9 mouse cellular contexts compared by ENCODE assay signal in genomic region chr1:24249105-24249664, GRCm38 (mm10).
DNase-seq lines count a peak whose midpoint lies in the region; ATAC-seq and TF ChIP-seq lines count a peak whose summit lies in the region.
"Had no signal": no experiment of that assay in that cellular context is flagged by ENCODE, and none has a peak within 500 bp of the region (broad histone marks: within the 10 kb centered on the region; RNA-seq: fewer than 3 reads in every experiment).

No protein-coding gene starts in this region.

- no peak overlapping the region for H3K9ac ChIP-seq in hindbrain, embryonic 11.5 days (ENCODE audit: low read depth, low read length)
- H3K9ac ChIP-seq in ES-Bruce4 (ENCODE audit: low read depth, poor library complexity, severe bottlenecking) = no peak overlapping the region
- H3K9ac ChIP-seq in hindbrain, embryonic 13.5 days = 0 out of 2 replicates have a peak overlapping the region, but pooled peaks have one; percentile 19
- H3K9ac ChIP-seq: lung, embryonic 15.5 days had no signal

- H3K27me3 ChIP-seq in hindbrain, embryonic 11.5 days (ENCODE audit: control insufficient read depth, insufficient read depth, low read length) = no peaks in the 10 kb centered on the region
- H3K27me3 ChIP-seq in hindbrain, embryonic 10.5 days (ENCODE audit: insufficient read depth, poor library complexity, severe bottlenecking) = no peaks in the 10 kb centered on the region
- no peaks in the 10 kb centered on the region for H3K27me3 ChIP-seq in ES-Bruce4 (ENCODE audit: control insufficient read depth, insufficient read depth, low read length, poor library complexity, severe bottlenecking)
- no peaks in the 10 kb centered on the region for H3K27me3 ChIP-seq in cerebellum, adult 2 months (ENCODE audit: control insufficient read depth, insufficient read depth, low read length)
- no peaks in the 10 kb centered on the region for H3K27me3 ChIP-seq in hindbrain, embryonic 13.5 days
- H3K27me3 ChIP-seq: lung, embryonic 15.5 days had no signal

- TF ChIP-seq EP300 in ES-Bruce4 (IDR thresholded peaks at IDR 0.05; ENCODE audit: insufficient read depth, low read depth, low read length) = no peak

- intact Hi-C loops in left cerebral cortex, postnatal 4 days (cut with DNase I) = loop anchor here (5.0 to 10.0 kb wide), 2 partner anchors 334 to 487 kb away; partner anchors contain the start of gene B3gat2

- WGBS in hindbrain, embryonic 11.5 days = 56% methylated on average over 3 of the region's 3 CpGs
- WGBS in hindbrain, embryonic 10.5 days = 63% methylated on average over 3 of the region's 3 CpGs
- 45% methylated on average over 3 of the region's 3 CpGs for WGBS in cerebellum, adult 2 months
- 46% methylated on average over 3 of the region's 3 CpGs for WGBS in hindbrain, embryonic 13.5 days

- TF ChIP-seq CTCF in ES-Bruce4 (IDR thresholded peaks at IDR 0.05; ENCODE audit: low read depth, low read length) = peak; percentile 20
- peak; percentile 63; the same call in 1 of the 2 replicates for TF ChIP-seq CTCF in cerebellum, adult 2 months (IDR thresholded peaks at IDR 0.05; ENCODE audit: borderline replicate concordance, insufficient read depth, low read depth, low read length)

- H3K4me3 ChIP-seq in hindbrain, embryonic 11.5 days (ENCODE audit: low read depth, low read length) = no peak overlapping the region
- H3K4me3 ChIP-seq in hindbrain, embryonic 10.5 days = no peak overlapping the region
- no peak overlapping the region for H3K4me3 ChIP-seq in ES-Bruce4 (ENCODE audit: low read depth, low read length)
- no peak overlapping the region for H3K4me3 ChIP-seq in cerebellum, adult 2 months (replicated peaks; ENCODE audit: insufficient read depth, low read depth, low read length)
- no peak overlapping the region for H3K4me3 ChIP-seq in hindbrain, embryonic 13.5 days
- H3K4me3 ChIP-seq: lung, embryonic 15.5 days had no signal

- peak; percentile 50 for DNase-seq in hindbrain, embryonic 11.5 days (ENCODE audit: low spot score)
- no peak for DNase-seq in hindbrain, embryonic 10.5 days (ENCODE audit: low spot score)
- peak; percentile 44 to 68 for DNase-seq in cerebellum, adult 2 months
- DNase-seq in left cerebral cortex, postnatal 4 days = peak; percentile 25
- DNase-seq in retina, postnatal 1 day = peak; percentile 82
- DNase-seq in urinary bladder, postnatal 4 days (ENCODE audit: low spot score in 2 of 2) = no peak

- TF ChIP-seq POLR2A in ES-Bruce4 (IDR thresholded peaks at IDR 0.05; ENCODE audit: insufficient read depth, low read length) = no peak
- no peak for TF ChIP-seq POLR2A in cerebellum, adult 2 months (IDR thresholded peaks at IDR 0.05; ENCODE audit: borderline replicate concordance, insufficient read depth, low read length)

- no peak overlapping the region for H3K4me2 ChIP-seq in hindbrain, embryonic 11.5 days (replicated peaks; ENCODE audit: low read depth, low read length)
- no peak overlapping the region for H3K4me2 ChIP-seq in hindbrain, embryonic 13.5 days
- H3K4me2 ChIP-seq: lung, embryonic 15.5 days had no signal

- H3K9me3 ChIP-seq in hindbrain, embryonic 11.5 days (ENCODE audit: control insufficient read depth, low read length) = no peaks in the 10 kb centered on the region
- H3K9me3 ChIP-seq in hindbrain, embryonic 10.5 days = no peaks in the 10 kb centered on the region
- no peaks in the 10 kb centered on the region for H3K9me3 ChIP-seq in ES-Bruce4 (replicated peaks; ENCODE audit: control insufficient read depth, insufficient read depth, low read length, poor library complexity, severe bottlenecking)
- no peaks in the 10 kb centered on the region for H3K9me3 ChIP-seq in hindbrain, embryonic 13.5 days
- H3K9me3 ChIP-seq: lung, embryonic 15.5 days had no signal

- no peaks in the 10 kb centered on the region for H3K36me3 ChIP-seq in hindbrain, embryonic 11.5 days (ENCODE audit: control insufficient read depth, insufficient read depth, low read length)
- H3K36me3 ChIP-seq in hindbrain, embryonic 10.5 days = no peaks in the 10 kb centered on the region
- H3K36me3 ChIP-seq in ES-Bruce4 (ENCODE audit: control insufficient read depth, insufficient read depth, low read length, poor library complexity, severe bottlenecking) = no peaks in the 10 kb centered on the region
- H3K36me3 ChIP-seq in hindbrain, embryonic 13.5 days = no peaks in the 10 kb centered on the region
- H3K36me3 ChIP-seq: lung, embryonic 15.5 days had no signal

- ATAC-seq in hindbrain, embryonic 11.5 days (ENCODE audit: low FRiP score) = peak; percentile 76
- ATAC-seq in hindbrain, embryonic 13.5 days (ENCODE audit: low FRiP score) = peak; percentile 87

- H3K4me1 ChIP-seq in hindbrain, embryonic 11.5 days (replicated peaks; ENCODE audit: control insufficient read depth, insufficient read depth, low read length) = no peaks in the 10 kb centered on the region
- H3K4me1 ChIP-seq in hindbrain, embryonic 10.5 days (replicated peaks) = no peaks in the 10 kb centered on the region
- no peaks in the 10 kb centered on the region for H3K4me1 ChIP-seq in ES-Bruce4 (ENCODE audit: control insufficient read depth, insufficient read depth, low read length)
- H3K4me1 ChIP-seq in cerebellum, adult 2 months (ENCODE audit: control insufficient read depth, insufficient read depth, low read length) = peaks cover 7% of the 10 kb centered on the region
- peaks cover 9% of the 10 kb centered on the region for H3K4me1 ChIP-seq in hindbrain, embryonic 13.5 days (replicated peaks)
- H3K4me1 ChIP-seq: lung, embryonic 15.5 days had no signal

- no peak overlapping the region for H3K27ac ChIP-seq in hindbrain, embryonic 11.5 days (ENCODE audit: low read depth, low read length)
- no peak overlapping the region for H3K27ac ChIP-seq in hindbrain, embryonic 10.5 days
- no peak overlapping the region for H3K27ac ChIP-seq in ES-Bruce4 (ENCODE audit: insufficient read depth, low read length)
- peak overlapping the region; percentile 52; the same call in 1 of the 2 replicates for H3K27ac ChIP-seq in cerebellum, adult 2 months (ENCODE audit: insufficient read depth, low read length)
- peak overlapping the region; percentile 72 for H3K27ac ChIP-seq in hindbrain, embryonic 13.5 days
- H3K27ac ChIP-seq: lung, embryonic 15.5 days had no signal

Comparison
In these comparisons a context has a peak if more than half of its experiments do, and no peak if none do; other contexts are left out.
1. DNase-seq: peak in hindbrain, embryonic 11.5 days (single experiment), cerebellum, adult 2 months (2 of 2), left cerebral cortex, postnatal 4 days (single experiment) and retina, postnatal 1 day (single experiment); none in hindbrain, embryonic 10.5 days (single experiment) and urinary bladder, postnatal 4 days (0 of 2).
2. H3K27ac ChIP-seq: peak in cerebellum, adult 2 months (single experiment) and hindbrain, embryonic 13.5 days (single experiment); none in hindbrain, embryonic 11.5 days (single experiment), hindbrain, embryonic 10.5 days (single experiment) and ES-Bruce4 (single experiment).